Mouse (Mus musculus) CD4-positive naive resting alpha-beta T cell, adult 76 days (primary cell): Measurements from ENCODE around the gene Prl7a2. TPM values are rescaled to one million over a fixed set of nuclear protein-coding genes. Genes with fewer than 3 reads are reported as not detected.

Source experiments
- total RNA-seq: library from RNA; stranded (reverse); gene quantifications from one replicate; pipeline ENCODE4 v1.2.4, GENCODE M21; 2023

Prl7a2 gene
- not detected for total RNA-seq

GRCm38 (mm10) chr13:27667936-27668335 is at the start of gene Prl7a2:
Gene Prl7a2 (minus strand): TSS chr13:27668036.

GRCm38 (mm10) chr13:27716636-27717035 is 48.8 kb upstream of the Prl7a2 start, which contains the start of gene Prl7d1:
Gene Prl7d1 (minus strand): TSS chr13:27716736.

DNA sequence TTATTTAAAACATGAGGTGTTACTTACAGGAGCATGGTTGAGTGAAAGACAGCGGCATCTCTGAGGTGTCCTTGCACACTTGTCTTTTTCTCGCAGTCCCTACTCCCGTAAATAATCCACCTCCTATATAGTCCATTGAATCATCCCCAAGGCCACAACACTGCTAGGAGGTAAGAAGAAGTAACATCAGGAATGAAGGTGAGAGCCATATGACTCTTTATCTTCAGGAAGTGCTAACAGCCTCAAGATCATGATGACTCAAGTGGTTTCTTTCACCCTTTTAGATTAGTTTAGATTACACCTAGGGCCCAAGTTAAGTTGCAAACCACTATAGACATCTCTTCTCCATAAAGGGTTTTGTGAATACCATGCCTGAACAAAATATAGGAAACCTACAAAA is 25.4 kb downstream of the Prl7a2 start, which contains the start of gene Prl7a1:
Gene Prl7a1 (minus strand): TSS at position 101 of the 400 bp plus-strand sequence.

GRCm38 (mm10) chr13:27610482-27610881 is 57.4 kb downstream of the Prl7a2 start, which contains the start of gene Prl7b1:
Gene Prl7b1 (minus strand): TSS chr13:27610582.

Other genes starting within 250 kb of the Prl7a2 start
- not detected for gene Prl8a6, start 229.3 kb downstream of the Prl7a2 start, total RNA-seq
- not detected for gene Prl8a8, start 154.8 kb downstream of the Prl7a2 start, total RNA-seq
- gene Prl8a9, start 103.4 kb downstream of the Prl7a2 start, total RNA-seq: not detected
- not detected for gene Prl8a1, start 85.9 kb downstream of the Prl7a2 start, total RNA-seq
- not detected for gene Prl7b1, start 57.5 kb downstream of the Prl7a2 start, total RNA-seq
- not detected for gene Prl7a1, start 25.5 kb downstream of the Prl7a2 start, total RNA-seq
- not detected for gene Prl7d1, start 48.7 kb upstream of the Prl7a2 start, total RNA-seq
- not detected for gene Prl7c1, start 112.8 kb upstream of the Prl7a2 start, total RNA-seq
- not detected for gene Prl2a1, start 133.6 kb upstream of the Prl7a2 start, total RNA-seq
- not detected for gene Prl2c1, start 181.3 kb upstream of the Prl7a2 start, total RNA-seq